Mouse (Mus musculus) effector memory CD4-positive, alpha-beta T cell, adult 7 months (primary cell): ENCODE results near the gene Samhd1. TPM values are rescaled to one million over a fixed set of nuclear protein-coding genes. Genes with fewer than 3 reads are reported as not detected.

Source experiments
- polyA plus RNA-seq: library from polyadenylated mRNA; unstranded; fragments of 100-300 nt; shearing (Covaris generic); gene quantifications from one replicate; pipeline ENCODE4 v1.2.1, GENCODE M21; 2017

Gene Samhd1
- 289 TPM for polyA plus RNA-seq

DNA sequence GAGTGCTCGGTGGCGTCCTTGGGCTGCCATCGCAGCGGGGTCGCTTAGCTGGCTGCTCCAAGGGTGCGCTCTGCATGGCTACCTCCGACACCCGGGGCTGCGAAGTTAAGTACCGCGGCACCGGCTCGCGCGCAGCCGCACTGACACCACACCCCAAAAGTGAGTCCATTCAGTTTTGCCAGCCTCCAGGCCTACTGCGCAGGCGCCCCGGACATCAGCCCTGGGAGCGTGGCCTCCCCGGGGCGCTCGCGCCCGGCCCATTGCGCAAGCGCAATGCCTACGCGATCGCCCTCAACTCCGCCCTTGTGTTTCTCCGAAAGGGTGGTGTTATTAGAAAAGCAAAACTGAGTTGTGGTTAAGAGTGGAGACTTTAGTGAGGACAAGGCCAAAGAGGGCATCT is at the start of gene Samhd1:
Gene Samhd1, minus strand, starts transcription at position 252 of the 400 bp plus-strand sequence.

DNA sequence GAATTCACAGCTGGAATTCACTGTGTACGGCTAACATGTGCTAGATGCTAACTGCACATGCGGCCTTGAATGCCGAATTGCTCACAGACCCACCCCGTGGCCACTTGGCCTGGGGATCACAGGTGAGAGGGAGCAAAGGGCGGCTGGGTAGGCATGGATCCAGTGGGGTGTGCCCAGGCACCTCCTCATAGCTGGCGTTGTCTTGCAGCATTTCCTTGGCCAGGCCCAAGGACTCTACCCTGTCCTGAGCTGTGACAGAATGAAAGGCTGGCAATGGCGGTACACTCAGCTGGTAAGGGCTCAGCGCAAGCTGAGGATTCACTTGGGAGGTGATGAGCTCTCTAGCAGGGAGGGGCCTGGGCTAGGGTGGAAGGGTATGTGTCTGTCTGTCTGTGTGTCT is 48.3 kb downstream of the Samhd1 start, which contains the start of gene Tldc2:
Gene Tldc2, plus strand, starts transcription at position 260 of the 400 bp plus-strand sequence.

GRCm38 (mm10) chr2:157078793-157079700 is 56.0 kb downstream of the Samhd1 start, which contains the start of gene Soga1:
Gene Soga1, minus strand, starts transcription at chr2:157079254.

Other genes with a start within 250 kb of the Samhd1 start
- 62.0 TPM for gene Sla2, start 248.1 kb downstream of the Samhd1 start, polyA plus RNA-seq
- 51.7 TPM for gene Ndrg3, start 143.2 kb downstream of the Samhd1 start, polyA plus RNA-seq
- gene Dsn1, start 128.1 kb downstream of the Samhd1 start, polyA plus RNA-seq, result 20.3 TPM
- gene Soga1, start 56.0 kb downstream of the Samhd1 start, polyA plus RNA-seq, result 0.39 TPM
- gene Tldc2, start 48.2 kb downstream of the Samhd1 start, polyA plus RNA-seq, result not detected
- 32.3 TPM for gene Rbl1, start 69.3 kb upstream of the Samhd1 start, polyA plus RNA-seq
- gene Rpn2, start 143.8 kb upstream of the Samhd1 start, polyA plus RNA-seq, result 197 TPM
- gene Mroh8, start 144.3 kb upstream of the Samhd1 start, polyA plus RNA-seq, result 0.11 TPM
- gene Ghrh, start 212.2 kb upstream of the Samhd1 start, polyA plus RNA-seq, result not detected
- 40.9 TPM for gene Manbal, start 232.3 kb upstream of the Samhd1 start, polyA plus RNA-seq